Mouse (Mus musculus) lung, postnatal 0 days (tissue): Measurements from ENCODE around the gene Kcnj9.

Source experiments
- CTCF ChIP-seq: IDR thresholded peaks from 2 replicates; pipeline ENCODE4 v1.5.1; 2016; ENCODE audit warnings: antibody characterized with exemption, mild to moderate bottlenecking
- EP300 ChIP-seq: IDR thresholded peaks from 2 replicates; pipeline ENCODE4 v1.6.1; 2016; ENCODE audit warnings: antibody characterized with exemption, mild to moderate bottlenecking, control low read depth

DNA sequence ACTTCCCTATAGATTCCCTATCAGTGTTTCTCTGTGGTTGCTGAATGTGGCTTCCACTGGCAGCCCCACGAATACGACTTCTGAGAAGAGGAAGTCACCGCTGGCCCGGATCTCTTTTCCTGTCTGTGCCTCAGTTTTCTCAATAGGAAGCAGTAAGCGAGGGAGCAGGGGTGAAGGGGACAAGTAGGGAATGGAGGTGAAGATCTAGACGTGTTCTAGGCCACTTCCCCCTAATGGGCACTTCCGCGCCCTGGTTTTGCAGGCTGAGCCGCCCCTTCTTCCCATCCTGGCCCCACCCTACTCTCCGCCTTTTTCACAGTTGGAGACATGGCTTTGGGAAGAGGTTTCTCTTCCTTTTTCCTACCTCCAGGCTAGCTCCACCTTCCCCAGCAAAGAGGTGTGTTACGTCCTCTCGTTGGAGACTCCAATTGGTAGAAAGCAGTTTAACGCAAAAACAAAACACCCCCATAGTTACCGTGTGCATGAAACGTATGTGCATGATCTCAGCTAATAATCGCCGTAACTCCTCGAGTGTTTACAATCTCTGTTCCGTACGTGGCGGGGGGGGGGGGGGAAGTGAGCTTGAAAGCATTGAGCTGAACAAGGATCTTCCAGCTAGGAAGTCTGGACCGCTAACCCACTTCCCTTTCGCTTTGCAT is 17.7 kb downstream of the Kcnj9 start:
- TF ChIP-seq CTCF (peak; percentile 41), EP300 (no peak; the same call in 1 of the 2 replicates)
